Mouse (Mus musculus): ENCODE measurements around the gene Glra1.
A peak's percentile ranks its signal among the peaks of the same experiment; 100 is the strongest.

The Glra1 gene

DNA sequence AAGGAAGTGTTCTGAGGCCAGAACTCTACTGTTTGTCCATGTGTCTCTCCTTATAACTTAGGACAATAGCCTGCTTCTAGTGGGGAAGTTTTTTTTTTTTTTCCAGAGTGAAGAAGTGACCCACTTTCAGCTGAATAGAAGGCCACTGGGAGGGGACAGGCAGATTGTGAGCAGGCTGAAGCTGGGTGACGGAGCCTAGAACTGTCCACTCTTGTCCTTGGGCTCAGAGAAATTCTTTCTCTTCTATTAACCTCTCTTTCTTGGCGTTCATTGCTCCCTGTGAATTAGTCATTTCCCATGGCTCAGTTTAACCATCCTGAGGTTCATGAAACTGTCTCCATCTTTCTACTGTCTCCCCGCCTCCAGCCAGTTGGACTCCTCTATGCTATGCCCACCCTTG is 13.6 kb downstream of the Glra1 start:
- H3K27me3 ChIP-seq (ENCODE audit: insufficient read depth, low read length) = peaks cover 12% of the 10 kb centered on the region
- no peaks in the 10 kb centered on the region for H3K9me3 ChIP-seq (ENCODE audit: low read length)
- no peaks in the 10 kb centered on the region for H3K4me1 ChIP-seq (replicated peaks; ENCODE audit: low read depth, low read length)
- no peak overlapping the region for H3K4me3 ChIP-seq (replicated peaks; ENCODE audit: low read length)
- no peaks in the 10 kb centered on the region for H3K36me3 ChIP-seq (ENCODE audit: insufficient read depth, low read length)
- TF ChIP-seq NANOG (IDR thresholded peaks at IDR 0.05; ENCODE audit: borderline replicate concordance, low read length) (no peak), POU5F1 (IDR thresholded peaks at IDR 0.05; ENCODE audit: borderline replicate concordance, low read length) (no peak)

DNA sequence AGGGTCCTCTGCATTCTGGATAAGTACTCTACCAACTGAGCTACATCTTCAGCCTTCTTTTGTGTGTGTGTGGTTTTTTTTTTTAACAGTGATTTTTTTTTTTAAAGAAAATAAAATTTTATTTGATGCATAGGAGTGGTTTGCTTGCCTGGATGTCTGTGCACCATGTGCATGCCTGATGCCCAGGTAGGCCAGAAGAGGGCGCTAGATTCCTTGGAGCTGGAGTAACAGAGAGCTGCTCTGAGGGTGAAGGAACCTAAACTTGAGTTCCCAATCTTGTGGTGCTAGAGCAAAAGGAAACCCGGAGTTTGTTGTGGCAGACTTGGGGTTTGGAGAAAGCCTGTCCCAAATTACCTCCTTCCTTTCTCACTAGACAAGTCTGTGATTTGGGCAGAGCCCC is 16.8 kb downstream of the Glra1 start:
- H3K27me3 ChIP-seq (ENCODE audit: insufficient read depth, low read length) = no peaks in the 10 kb centered on the region
- H3K4me3 ChIP-seq (replicated peaks; ENCODE audit: low read length) = no peak overlapping the region
- H3K36me3 ChIP-seq (ENCODE audit: insufficient read depth, low read length) = no peaks in the 10 kb centered on the region
- TF ChIP-seq NANOG (IDR thresholded peaks at IDR 0.05; ENCODE audit: borderline replicate concordance, low read length) (no peak), CTCF (conservative IDR thresholded peaks at IDR 0.05; ENCODE audit: low read length) (peak; percentile 69), POU5F1 (IDR thresholded peaks at IDR 0.05; ENCODE audit: borderline replicate concordance, low read length) (no peak)
- H3K9me3 ChIP-seq (ENCODE audit: low read length) = no peaks in the 10 kb centered on the region
- no peaks in the 10 kb centered on the region for H3K4me1 ChIP-seq (replicated peaks; ENCODE audit: low read depth, low read length)

DNA sequence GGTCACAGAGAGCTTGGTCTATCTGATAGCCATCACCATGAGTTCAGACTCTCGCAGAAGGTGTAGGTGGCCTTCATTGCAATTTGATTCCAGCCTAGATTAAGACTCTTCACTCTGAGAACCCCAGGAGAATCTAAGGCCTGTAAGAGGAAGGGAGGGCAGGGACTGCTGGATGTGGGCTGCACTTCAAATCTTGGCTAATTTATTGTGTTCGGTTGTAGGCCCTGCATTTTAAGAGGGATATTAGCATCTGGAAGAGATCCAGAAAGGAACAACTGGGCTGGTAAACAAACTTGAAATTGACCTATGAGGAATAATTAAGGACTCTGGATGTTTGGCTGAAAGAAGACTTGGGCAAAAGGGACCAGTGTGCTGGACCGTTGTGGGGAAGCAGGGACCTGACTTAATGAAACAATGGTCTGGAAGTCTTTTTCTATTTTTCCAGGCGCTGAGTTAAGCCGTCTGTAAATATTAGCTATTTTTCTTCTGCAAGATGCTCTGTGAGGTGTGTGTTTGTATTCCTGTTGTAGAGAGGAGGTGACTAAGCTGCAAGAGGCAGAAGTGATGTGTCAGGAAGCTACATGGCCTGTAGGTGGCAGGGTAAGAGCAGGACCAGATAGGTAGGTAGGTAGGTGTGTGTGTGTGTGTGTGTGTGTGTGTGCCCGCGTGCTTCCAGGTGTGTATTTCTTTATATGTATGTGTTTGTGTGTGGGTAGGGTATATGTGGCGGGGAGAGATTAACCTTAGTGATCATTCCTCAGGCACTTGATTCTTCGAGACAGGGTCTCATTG is 18.4 kb downstream of the Glra1 start:
- no peaks in the 10 kb centered on the region for H3K36me3 ChIP-seq (ENCODE audit: insufficient read depth, low read length)
- no peaks in the 10 kb centered on the region for H3K4me1 ChIP-seq (replicated peaks; ENCODE audit: low read depth, low read length)
- H3K27me3 ChIP-seq (ENCODE audit: insufficient read depth, low read length) = no peaks in the 10 kb centered on the region
- H3K4me3 ChIP-seq (replicated peaks; ENCODE audit: low read length) = no peak overlapping the region
- TF ChIP-seq NANOG (IDR thresholded peaks at IDR 0.05; ENCODE audit: borderline replicate concordance, low read length) (no peak), CTCF (conservative IDR thresholded peaks at IDR 0.05; ENCODE audit: low read length) (no peak; the same call in 1 of the 2 replicates), POU5F1 (IDR thresholded peaks at IDR 0.05; ENCODE audit: borderline replicate concordance, low read length) (no peak)
- no peaks in the 10 kb centered on the region for H3K9me3 ChIP-seq (ENCODE audit: low read length)

DNA sequence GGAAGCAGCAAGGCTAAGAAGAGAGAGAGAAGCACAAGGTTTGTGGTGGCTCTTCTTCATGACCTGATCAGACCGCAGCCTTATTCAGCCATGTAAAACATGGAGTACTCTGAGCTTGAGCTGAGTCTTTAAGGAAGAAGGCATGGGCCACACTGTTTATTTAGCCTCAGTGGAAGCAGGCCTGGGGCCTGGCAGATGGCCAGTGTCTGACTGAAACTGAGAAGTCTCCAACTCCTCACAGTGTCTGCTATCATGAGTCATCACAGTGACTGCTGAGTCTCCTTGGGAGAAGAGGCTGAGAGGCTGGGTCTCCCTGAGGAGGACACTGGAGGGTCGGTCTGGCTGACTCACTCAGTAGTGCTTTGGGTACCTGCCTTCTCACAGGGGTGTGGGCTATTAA is 33.6 kb downstream of the Glra1 start:
- Histone ChIP-seq H3K9me3 (ENCODE audit: low read length) (no peaks in the 10 kb centered on the region), H3K27me3 (ENCODE audit: insufficient read depth, low read length) (no peaks in the 10 kb centered on the region), H3K4me1 (replicated peaks; ENCODE audit: low read depth, low read length) (no peaks in the 10 kb centered on the region), H3K36me3 (ENCODE audit: insufficient read depth, low read length) (no peaks in the 10 kb centered on the region), H3K4me3 (replicated peaks; ENCODE audit: low read length) (no peak overlapping the region)
- no peak for TF ChIP-seq CTCF (conservative IDR thresholded peaks at IDR 0.05; ENCODE audit: low read length)
- TF ChIP-seq POU5F1 (IDR thresholded peaks at IDR 0.05; ENCODE audit: borderline replicate concordance, low read length) = no peak
- no peak for TF ChIP-seq NANOG (IDR thresholded peaks at IDR 0.05; ENCODE audit: borderline replicate concordance, low read length)

DNA sequence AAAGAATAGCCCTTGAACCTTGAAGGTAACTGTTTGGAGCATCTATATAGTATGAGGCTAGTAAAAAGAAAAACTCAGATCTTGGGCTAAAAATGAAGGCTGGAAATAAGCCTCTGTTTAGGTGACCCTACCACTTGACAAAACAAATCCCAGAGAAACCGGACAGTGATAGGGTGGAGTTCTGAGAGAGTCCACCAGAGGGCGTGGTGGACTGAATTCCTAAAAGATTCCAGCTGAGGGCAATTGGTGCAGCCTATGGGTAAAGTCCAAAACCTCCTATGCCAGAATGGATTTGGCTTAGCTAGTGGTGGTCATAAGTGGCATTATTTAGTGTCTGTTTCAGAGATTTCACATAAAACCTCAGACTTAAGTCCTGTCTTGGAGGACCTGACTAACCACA is 36.9 kb downstream of the Glra1 start:
- TF ChIP-seq NANOG (IDR thresholded peaks at IDR 0.05; ENCODE audit: borderline replicate concordance, low read length) (no peak), CTCF (conservative IDR thresholded peaks at IDR 0.05; ENCODE audit: low read length) (peak; percentile 89)
- Histone ChIP-seq H3K4me1 (replicated peaks; ENCODE audit: low read depth, low read length) (no peaks in the 10 kb centered on the region), H3K36me3 (ENCODE audit: insufficient read depth, low read length) (no peaks in the 10 kb centered on the region), H3K4me3 (replicated peaks; ENCODE audit: low read length) (no peak overlapping the region), H3K9me3 (ENCODE audit: low read length) (no peaks in the 10 kb centered on the region), H3K27me3 (ENCODE audit: insufficient read depth, low read length) (no peaks in the 10 kb centered on the region)

DNA sequence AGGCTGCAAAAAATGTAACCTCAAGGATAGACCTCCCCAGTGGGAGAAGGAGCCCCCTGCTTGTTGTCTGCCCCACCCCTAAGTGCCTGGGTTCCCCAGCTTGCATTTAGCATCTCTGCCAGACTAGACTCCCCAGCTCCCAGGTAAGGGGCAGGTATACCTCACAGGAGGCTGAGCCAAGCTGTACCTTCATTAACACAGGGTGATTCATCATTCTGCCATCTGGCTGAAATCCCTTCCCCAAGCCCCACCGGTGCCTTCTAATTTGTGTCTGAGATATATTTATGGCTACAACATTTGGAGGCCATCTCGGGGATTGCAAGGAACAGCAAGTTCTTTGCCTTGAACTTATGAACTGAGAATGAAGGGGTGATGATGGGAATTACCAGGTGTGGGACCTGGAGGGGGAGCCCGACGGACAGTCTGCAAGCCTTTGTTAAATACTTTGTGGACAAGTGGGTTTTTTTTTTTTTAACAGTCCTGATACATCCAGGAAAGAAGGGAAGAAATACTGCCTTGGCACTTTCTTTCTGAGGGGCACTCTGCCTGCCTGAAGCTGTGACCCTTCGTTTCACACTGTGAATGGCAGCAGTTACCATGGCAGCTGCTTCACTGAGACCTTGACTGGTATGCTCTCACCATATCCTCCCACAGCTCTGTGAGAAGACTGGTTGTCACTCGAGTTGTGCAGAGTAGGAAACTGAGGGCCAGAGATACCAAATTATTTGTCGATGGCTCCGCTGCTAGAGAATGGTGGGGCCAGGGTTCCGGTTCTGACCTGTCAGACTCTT is 41.5 kb downstream of the Glra1 start:
- Histone ChIP-seq H3K4me3 (replicated peaks; ENCODE audit: low read length) (no peak overlapping the region), H3K9me3 (ENCODE audit: low read length) (no peaks in the 10 kb centered on the region), H3K36me3 (ENCODE audit: insufficient read depth, low read length) (no peaks in the 10 kb centered on the region), H3K4me1 (replicated peaks; ENCODE audit: low read depth, low read length) (no peaks in the 10 kb centered on the region), H3K27me3 (ENCODE audit: insufficient read depth, low read length) (no peaks in the 10 kb centered on the region)
- no peak for TF ChIP-seq POU5F1 (IDR thresholded peaks at IDR 0.05; ENCODE audit: borderline replicate concordance, low read length)
- no peak for TF ChIP-seq CTCF (conservative IDR thresholded peaks at IDR 0.05; ENCODE audit: low read length)
- no peak for TF ChIP-seq NANOG (IDR thresholded peaks at IDR 0.05; ENCODE audit: borderline replicate concordance, low read length)

DNA sequence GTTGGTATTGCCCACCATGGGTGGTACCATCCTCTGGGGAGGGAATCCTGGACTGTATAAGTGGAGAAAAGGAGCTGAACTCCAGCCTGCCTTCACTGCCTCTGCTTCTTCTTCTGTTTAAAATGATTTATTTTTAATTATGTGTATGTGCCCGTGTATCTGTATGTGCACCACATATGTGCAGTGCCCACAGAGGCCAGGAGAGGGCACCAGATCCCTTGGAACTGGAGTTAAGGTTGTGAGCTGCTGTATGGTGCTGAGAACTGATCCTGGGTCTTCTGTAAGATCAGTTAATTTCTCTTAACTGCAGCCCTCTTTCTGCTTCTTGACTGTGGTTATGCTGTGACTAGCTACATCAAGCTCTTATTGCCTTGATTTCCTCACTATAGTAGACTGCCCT is 62.3 kb downstream of the Glra1 start:
- no peaks in the 10 kb centered on the region for H3K4me1 ChIP-seq (replicated peaks; ENCODE audit: low read depth, low read length)
- TF ChIP-seq CTCF (conservative IDR thresholded peaks at IDR 0.05; ENCODE audit: low read length) = peak; percentile 59
- no peak for TF ChIP-seq POU5F1 (IDR thresholded peaks at IDR 0.05; ENCODE audit: borderline replicate concordance, low read length)
- no peak for TF ChIP-seq NANOG (IDR thresholded peaks at IDR 0.05; ENCODE audit: borderline replicate concordance, low read length)
- H3K27me3 ChIP-seq (ENCODE audit: insufficient read depth, low read length) = no peaks in the 10 kb centered on the region
- no peak overlapping the region for H3K4me3 ChIP-seq (replicated peaks; ENCODE audit: low read length)
- H3K36me3 ChIP-seq (ENCODE audit: insufficient read depth, low read length) = no peaks in the 10 kb centered on the region
- peaks cover 7% of the 10 kb centered on the region for H3K9me3 ChIP-seq (ENCODE audit: low read length)

DNA sequence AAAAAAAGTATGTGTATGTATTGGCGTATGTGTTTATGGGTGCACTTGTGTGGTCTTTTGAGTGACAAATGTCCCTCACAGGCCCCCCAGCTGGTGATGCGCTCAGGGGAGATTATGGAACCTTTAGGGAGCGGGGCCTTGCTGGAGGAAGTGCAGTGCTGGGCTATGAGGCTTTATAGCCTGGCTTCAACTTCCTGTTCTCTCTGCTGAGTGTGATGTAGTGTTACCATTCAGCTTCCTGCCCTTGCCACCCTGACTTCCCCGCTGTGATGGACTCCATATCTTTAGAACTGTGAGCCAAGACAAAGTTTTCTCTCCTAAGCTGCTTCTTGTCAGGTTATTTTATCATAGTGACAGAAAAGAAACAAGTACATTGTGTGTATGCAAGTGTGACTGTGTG is 65.3 kb downstream of the Glra1 start:
- Histone ChIP-seq H3K9me3 (ENCODE audit: low read length) (peaks cover 7% of the 10 kb centered on the region), H3K4me1 (replicated peaks; ENCODE audit: low read depth, low read length) (no peaks in the 10 kb centered on the region), H3K36me3 (ENCODE audit: insufficient read depth, low read length) (no peaks in the 10 kb centered on the region), H3K4me3 (replicated peaks; ENCODE audit: low read length) (no peak overlapping the region), H3K27me3 (ENCODE audit: insufficient read depth, low read length) (0 out of 2 replicates have a peak, but pooled peaks cover 4% of the 10 kb centered on the region)
- no peak for TF ChIP-seq POU5F1 (IDR thresholded peaks at IDR 0.05; ENCODE audit: borderline replicate concordance, low read length)
- TF ChIP-seq NANOG (IDR thresholded peaks at IDR 0.05; ENCODE audit: borderline replicate concordance, low read length) = no peak
- no peak for TF ChIP-seq CTCF (conservative IDR thresholded peaks at IDR 0.05; ENCODE audit: low read length)
